Mouse (Mus musculus) cerebellum, adult 2 months (tissue): ENCODE results near the gene Cstb. TPM values are rescaled to one million over a fixed set of nuclear protein-coding genes. Genes with fewer than 3 reads are reported as not detected.

ENCODE experiments used
- DNase-seq, 2 experiments: peaks; one replicate each; pipeline ENCODE4 v3.0.0; 2021
- H3K27ac ChIP-seq: fragments of 200-500 bp; 2 replicates; pipeline ENCODE4 v1.5.1; 2012; ENCODE audit warnings: low read length, control low read depth, inconsistent platforms; ENCODE audit not compliant: insufficient read depth
- H3K27me3 ChIP-seq: fragments of 200-500 bp; 2 replicates; pipeline ENCODE4 v1.6.1; 2012; ENCODE audit warnings: inconsistent platforms, mild to moderate bottlenecking, low read length, moderate library complexity; ENCODE audit not compliant: control insufficient read depth, insufficient read depth
- H3K4me1 ChIP-seq: fragments of 200-500 bp; 2 replicates; pipeline ENCODE4 v1.6.1; 2011; ENCODE audit warnings: low read length; ENCODE audit not compliant: control insufficient read depth, insufficient read depth
- H3K4me3 ChIP-seq: fragments of 200-500 bp; replicated peaks from 2 replicates; pipeline ENCODE3; 2011; ENCODE audit warnings: mild to moderate bottlenecking, low read depth, low read length, control low read depth; ENCODE audit not compliant: insufficient read depth
- CTCF ChIP-seq: fragments of 200-500 bp; IDR thresholded peaks from 2 replicates; pipeline ENCODE4 v1.5.1; 2011; ENCODE audit warnings: low read depth, mild to moderate bottlenecking, control low read depth, low read length, moderate library complexity, borderline replicate concordance; ENCODE audit not compliant: insufficient read depth
- POLR2A ChIP-seq: fragments of 200-500 bp; IDR thresholded peaks from 2 replicates; pipeline ENCODE4 v1.6.1; 2011; ENCODE audit warnings: low read length, control low read depth, borderline replicate concordance; ENCODE audit not compliant: insufficient read depth
- WGBS: fragments of 180-500 bp; shearing (Covaris S2); methylation state at CpG from one replicate; pipeline ENCODE4 v1.1.7; 2018; 5-methylcytosine and 5-hydroxymethylcytosine counted together
- polyA plus RNA-seq: library from polyadenylated mRNA; depleted of rRNA; stranded (reverse); fragments of >200 nt; gene quantifications from 2 replicates; pipeline ENCODE4 v1.2.3, GENCODE M21; 2012

Cstb gene
- polyA plus RNA-seq, 1 experiment, result 112 TPM

- peak; percentile 88 to 96 for DNase-seq
- Histone ChIP-seq H3K27ac (no peak overlapping the region), H3K27me3 (no peaks in the 10 kb centered on the region), H3K4me1 (peaks cover 6% of the 10 kb centered on the region; the same call in 1 of the 2 replicates), H3K4me3 (no peak overlapping the region)
- WGBS, result 6% methylated on average over 17 of the region's 17 CpGs
- TF ChIP-seq POLR2A (no peak), CTCF (peak; percentile 87)
Measured at GRCm38 (mm10) chr10:78395819-78396624, 29.4 kb upstream of the Cstb start.

- no peak for DNase-seq
- Histone ChIP-seq H3K4me3 (no peak overlapping the region), H3K27ac (no peak overlapping the region), H3K4me1 (peaks cover 6% of the 10 kb centered on the region; the same call in 1 of the 2 replicates), H3K27me3 (no peaks in the 10 kb centered on the region)
- 59% methylated on average over 4 of the region's 4 CpGs for WGBS
- TF ChIP-seq CTCF (no peak), POLR2A (no peak)
Measured at GRCm38 (mm10) chr10:78396625-78396885, 28.9 kb upstream of the Cstb start.

- H3K27me3 ChIP-seq, result no peaks in the 10 kb centered on the region
- H3K4me1 ChIP-seq, result peaks cover 6% of the 10 kb centered on the region; the same call in 1 of the 2 replicates
- H3K27ac ChIP-seq, result no peak overlapping the region
- WGBS, result 33% methylated on average over 17 of the region's 17 CpGs
- no peak overlapping the region for H3K4me3 ChIP-seq
- no peak for TF ChIP-seq CTCF
- no peak for TF ChIP-seq POLR2A
- DNase-seq, result no peak
Measured at GRCm38 (mm10) chr10:78399090-78399657, 26.3 kb upstream of the Cstb start.

DNA sequence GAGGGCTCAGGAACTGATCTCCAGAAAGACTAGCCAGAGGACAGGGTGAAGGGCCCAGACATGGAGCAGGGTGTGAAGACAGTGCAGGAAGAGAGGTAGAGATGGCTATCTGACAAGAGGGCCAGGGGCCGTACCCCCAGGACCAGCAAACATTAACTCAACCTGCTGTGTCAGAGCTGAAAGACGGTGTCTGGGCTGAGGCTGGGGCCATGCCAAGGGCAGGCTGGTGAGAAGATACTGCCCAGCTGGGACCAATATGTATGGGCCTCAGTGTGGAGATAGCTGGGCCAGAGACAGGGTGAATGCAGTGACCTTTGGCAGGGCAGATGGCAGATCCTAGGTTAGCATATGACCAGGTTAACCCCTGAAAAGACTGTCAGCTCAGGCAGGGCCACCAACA, 24.3 kb upstream of the Cstb start:
- no peaks in the 10 kb centered on the region for H3K27me3 ChIP-seq
- no peak for DNase-seq
- no peak overlapping the region for H3K4me3 ChIP-seq
- TF ChIP-seq POLR2A (no peak), CTCF (no peak)
- 45% methylated on average over 2 of the region's 2 CpGs for WGBS
- peaks cover 5% of the 10 kb centered on the region; the same call in 1 of the 2 replicates for H3K4me1 ChIP-seq
- no peak overlapping the region for H3K27ac ChIP-seq

GRCm38 (mm10) chr10:78402301-78402922, 23.1 kb upstream of the Cstb start:
- WGBS, result 85% methylated on average over 14 of the region's 14 CpGs
- TF ChIP-seq CTCF (no peak), POLR2A (no peak)
- Histone ChIP-seq H3K27me3 (no peaks in the 10 kb centered on the region), H3K4me1 (no peaks in the 10 kb centered on the region), H3K4me3 (no peak overlapping the region), H3K27ac (no peak overlapping the region)
- DNase-seq, result no peak

DNA sequence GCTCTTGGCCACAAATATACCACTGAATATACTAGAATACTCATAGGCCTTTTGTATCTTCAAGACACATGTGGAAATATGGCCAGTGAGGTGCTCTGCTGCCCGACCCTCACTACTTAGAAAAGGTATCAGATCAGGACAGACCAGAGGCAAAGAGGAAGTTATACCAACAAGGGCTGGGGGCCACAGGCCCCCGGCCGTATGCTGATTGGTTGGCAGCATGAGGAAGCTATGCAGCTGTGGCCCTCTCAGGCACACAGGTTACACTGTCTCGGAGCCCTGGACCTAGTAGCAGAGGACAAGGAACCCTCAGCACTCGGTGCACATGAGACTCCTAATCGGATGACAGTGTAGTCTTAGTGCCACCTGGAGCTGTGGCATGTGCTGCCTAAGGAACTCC, 19.3 kb upstream of the Cstb start:
- no peaks in the 10 kb centered on the region for H3K27me3 ChIP-seq
- peaks cover 18% of the 10 kb centered on the region for H3K4me1 ChIP-seq
- 86% methylated on average over 6 of the region's 6 CpGs for WGBS
- TF ChIP-seq CTCF (no peak), POLR2A (no peak)
- no peak for DNase-seq
- H3K4me3 ChIP-seq, result no peak overlapping the region
- H3K27ac ChIP-seq, result no peak overlapping the region

GRCm38 (mm10) chr10:78407132-78407531, 18.3 kb upstream of the Cstb start:
- Histone ChIP-seq H3K27ac (no peak overlapping the region), H3K4me3 (no peak overlapping the region), H3K27me3 (no peaks in the 10 kb centered on the region), H3K4me1 (peaks cover 18% of the 10 kb centered on the region)
- no peak for TF ChIP-seq CTCF
- TF ChIP-seq POLR2A, result no peak
- DNase-seq, result no peak
- WGBS, result 92% methylated on average over 4 of the region's 4 CpGs
